Mouse (Mus musculus) T-helper 17 cell (primary cell): ENCODE results near the gene Ralgapa2.

Source experiments
- in situ Hi-C, 2 experiments: fragments of 300-600 bp; cut with MboI, MseI; formaldehyde crosslinking; loops; 1 replicate in 1 of 2; 2 replicates in 1 of 2; pipeline ENCODE4 v1.15.1; 2025; ENCODE audit warnings: high pct_unique_total_duplicates in 2 of 2

Gene Ralgapa2

DNA sequence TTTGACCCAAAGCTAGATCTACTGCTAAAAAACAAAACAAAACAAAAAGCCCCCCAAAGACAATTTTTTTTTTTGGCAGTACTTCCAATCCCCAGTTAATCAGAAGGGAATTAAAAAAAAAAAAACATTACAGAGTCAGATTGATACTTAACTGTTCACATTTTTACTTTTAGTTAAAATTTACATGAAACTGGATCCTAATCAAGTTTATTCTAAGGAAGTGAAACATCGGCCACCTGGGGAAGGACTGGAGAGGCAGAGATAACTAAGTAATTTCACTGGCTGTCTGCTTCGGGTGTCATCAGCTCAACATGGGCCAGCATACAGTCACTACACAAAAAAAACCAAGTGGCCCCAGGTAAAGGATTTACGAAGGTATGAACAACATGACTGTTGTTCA is 201.4 kb downstream of the Ralgapa2 start:
- in situ Hi-C loops, result no loop called here

DNA sequence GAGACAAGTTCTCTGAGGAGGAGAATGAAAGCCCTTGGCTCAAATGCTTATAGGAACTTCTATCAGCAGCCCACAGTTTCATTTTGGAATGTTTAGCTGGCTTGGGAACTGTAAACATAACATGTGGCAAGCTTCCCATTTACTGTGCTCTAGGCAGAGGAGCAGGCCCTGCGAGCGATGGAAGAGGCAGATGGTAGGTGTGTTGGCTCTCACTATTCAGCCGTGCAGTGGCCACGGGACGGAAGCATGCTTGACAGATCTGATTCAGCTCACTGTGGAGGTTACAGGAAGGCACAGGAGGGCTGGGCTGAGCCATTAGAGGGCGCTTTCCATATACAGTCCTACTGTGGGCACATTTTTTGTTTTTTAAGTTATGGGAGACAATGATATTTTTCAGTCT is 201.9 kb downstream of the Ralgapa2 start:
- in situ Hi-C loops, result no loop called here

DNA sequence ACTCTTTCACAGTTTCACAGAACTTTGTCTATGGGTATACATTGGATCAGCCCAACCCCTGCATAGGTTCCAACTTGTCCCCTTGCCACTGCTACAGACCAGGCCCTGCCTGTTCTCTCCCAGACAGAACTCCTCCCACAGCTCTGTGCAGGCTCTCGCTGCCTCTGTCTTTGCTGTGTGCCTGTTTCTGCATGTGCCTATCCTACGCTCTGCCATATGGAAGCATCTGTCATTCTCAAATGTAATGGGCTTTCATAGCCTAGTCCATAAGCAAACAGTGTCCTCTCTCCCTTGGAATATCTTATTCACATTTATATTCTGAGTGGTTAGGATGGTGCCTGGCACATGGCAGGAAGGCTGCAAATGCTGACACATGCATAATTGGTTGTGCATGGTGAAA is 202.7 kb downstream of the Ralgapa2 start:
- in situ Hi-C loops, result no loop called here

DNA sequence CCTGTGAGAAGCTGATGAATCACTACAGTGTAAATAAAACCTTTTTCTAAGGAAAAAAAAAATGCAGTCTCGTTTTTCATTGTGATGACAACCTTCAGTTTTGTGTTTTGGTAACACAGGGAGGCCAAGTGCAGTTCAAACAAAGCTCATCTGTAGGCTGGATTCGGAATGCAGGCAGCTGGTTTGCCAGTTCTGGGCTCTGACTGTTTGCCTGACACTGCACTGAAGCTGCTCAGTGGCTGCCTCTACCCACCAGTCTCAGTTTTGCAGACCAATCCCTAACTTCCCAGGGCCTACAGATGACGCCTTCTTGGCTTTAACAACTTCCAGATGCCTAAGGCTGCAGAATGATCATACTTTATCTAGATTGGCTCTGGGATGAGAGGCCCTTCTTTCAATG is 205.1 kb downstream of the Ralgapa2 start:
- in situ Hi-C loops, result no loop called here

DNA sequence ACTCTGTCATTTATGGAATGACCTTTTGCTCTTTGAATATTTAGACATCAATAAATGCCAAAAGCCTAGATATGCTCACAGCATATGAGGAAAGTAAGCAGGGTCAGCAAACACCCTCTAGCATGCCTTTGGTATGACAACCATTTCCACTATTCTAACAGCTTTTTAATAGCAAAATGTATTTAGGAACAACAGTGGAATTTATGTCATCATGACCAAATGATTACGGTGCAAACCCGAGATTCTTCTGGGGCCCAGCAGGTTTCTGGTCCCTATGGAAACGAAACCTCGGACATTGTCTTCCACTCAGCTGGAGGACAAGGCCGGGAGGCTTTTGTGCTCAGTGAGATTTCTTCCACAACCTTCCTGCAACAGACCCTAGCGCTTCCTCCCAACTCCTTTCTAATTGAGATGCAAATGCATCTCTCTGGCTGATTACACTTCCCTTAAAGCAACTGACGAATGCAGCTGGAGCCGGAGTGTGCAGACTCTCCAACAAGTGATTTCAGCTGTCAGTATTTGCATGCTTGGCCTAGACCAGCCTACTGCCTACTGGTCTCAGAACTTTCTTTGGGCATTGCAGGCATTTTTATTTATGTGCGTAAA is 209.9 kb downstream of the Ralgapa2 start:
- in situ Hi-C loops, result no loop called here

DNA sequence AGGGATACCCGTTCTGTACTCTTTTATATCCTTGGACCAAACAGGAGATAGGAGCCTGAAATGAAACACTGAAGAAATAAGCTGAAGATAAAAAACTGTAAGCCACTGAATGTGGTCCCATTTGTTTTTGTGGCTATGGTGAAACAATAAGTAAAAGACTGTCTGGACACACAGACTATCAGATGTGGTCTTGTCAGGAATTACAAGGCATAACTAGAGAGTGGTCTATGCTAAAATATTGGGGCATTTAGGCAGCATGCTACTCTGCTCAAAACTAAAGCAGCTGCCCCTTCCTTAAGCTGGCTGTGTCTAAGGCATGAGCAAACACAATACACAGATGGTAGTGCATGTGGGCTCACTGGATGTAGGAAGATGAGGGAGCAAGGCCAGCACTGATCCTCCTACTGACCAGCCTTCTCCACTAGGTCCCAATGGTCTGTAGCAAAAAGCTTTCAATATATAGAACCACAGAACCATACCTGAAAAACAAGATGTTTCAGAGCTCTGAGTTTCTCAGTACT is 211.6 kb downstream of the Ralgapa2 start:
- in situ Hi-C loops, result no loop called here

DNA sequence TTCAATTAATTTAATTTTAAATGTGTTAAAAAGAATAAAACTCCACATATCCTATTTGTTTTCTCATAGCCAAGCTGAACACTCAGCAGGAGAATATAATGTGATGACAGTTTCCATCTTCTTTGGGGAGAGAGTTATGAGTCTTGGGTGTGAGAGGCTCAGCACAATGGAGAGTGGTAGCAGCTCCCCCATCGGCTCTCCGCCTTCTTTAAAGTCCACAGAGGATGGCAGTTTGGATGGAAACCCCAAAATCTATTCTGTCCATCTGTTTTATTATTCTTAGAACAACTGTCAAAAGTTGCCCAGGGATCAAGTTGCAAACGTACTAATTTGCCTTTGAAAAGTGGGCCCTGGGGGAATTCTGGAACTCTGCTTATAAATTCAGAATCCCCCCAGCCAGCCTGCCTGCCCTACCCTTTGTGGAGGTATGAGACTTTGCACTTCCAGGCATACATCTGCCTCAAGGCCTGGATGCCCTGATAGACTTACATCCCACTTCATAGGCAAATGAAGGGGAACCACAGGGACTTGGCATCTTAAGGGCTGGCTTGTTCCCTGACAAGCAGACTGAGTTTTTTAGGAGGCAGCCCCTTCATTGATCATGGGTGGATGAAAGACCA is 212.2 kb downstream of the Ralgapa2 start:
- in situ Hi-C loops, result no loop called here

DNA sequence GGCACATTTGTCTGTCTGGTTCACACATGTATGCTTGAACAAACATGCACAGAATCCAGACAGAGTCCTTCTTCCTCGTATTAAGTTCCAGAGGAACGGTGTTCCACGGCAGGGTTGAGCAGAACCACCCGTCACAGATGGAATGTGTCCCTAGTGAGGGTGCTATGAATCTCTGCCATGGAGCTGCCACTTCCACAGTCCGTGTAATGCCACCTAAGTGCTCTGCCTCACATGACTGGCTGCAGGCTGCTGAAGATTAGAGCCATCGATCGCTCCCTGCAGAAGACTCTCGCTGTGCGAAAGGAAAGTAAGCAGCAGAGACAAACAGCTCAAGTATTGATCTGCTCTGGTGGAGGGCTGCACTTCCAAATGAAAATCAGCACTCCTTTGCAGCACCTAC is 218.6 kb downstream of the Ralgapa2 start:
- in situ Hi-C loops, result no loop called here

DNA sequence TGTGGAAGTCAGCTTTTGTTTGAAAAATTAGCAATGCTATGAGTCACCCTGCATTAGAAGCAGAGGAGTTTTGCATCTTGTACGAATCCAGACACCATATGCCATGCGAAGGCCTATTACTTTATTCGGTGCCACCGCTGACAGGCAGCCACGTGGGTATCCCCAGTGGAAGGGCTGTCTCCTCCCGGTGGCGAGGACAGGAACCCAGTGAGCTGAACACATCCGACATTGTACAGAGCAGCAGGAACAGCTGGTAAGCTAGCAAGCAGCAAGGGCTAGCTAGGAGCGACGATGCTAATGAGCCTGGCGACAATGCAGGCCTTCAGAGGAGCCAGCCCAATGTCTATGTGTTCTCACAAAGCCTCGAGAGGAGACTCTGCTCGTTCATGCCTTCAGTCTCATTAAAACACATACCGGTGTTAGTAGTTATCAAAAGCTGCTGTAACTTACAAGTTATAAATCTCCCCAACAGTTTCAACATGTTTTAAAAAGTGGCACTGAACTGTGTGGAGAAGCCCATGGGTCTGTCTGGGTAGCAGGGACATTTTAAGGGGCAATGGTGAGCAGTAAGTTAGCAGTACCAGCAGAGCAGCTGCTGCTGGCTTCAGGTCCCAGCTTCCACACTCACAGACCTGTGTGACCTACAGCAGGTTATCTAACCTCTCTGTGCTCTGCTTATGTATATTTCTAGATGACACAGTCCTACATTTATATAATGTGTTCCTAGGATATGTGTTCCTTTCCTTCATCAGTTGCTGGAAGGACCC is 221.1 kb downstream of the Ralgapa2 start:
- in situ Hi-C loops, result no loop called here

DNA sequence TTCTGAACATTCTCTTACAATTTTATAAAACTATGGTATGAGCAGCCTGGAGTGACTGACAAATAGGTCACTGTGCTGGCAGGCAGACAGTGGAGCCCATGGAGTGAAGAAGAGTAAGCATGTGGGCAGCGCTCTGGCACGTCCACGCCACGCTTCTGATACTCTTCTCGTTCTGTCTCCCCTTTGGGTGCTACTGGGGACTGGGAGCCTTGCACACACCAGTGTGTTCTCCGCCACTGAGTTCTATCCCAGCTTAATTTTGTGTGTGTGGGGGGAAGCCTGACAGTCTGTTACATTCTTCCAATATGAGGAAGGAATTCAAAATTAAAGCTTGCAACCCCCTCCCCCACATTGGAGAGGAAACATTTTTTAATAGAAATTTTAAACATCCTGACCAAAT is 221.8 kb downstream of the Ralgapa2 start:
- in situ Hi-C loops, result no loop called here

DNA sequence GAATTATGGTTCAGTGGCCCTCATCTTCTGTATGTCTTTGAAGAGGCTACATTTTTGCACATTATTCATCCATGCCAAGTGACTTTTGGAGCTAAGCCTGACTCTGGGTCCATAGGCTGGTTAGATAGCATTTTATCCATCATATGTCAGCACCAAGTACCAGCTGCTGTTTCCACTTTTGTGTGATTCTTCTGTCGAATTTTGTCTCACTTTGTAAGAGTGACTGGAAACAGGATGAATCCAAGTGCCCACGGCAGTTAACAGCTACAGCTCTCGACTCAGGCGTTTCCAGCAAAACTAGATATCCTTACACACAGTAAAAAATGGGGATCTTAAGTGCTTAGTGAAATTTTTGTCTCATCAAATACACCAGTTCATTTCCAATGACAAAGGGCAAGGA is 222.8 kb downstream of the Ralgapa2 start:
- in situ Hi-C loops, result loop anchor here in 1 of 2 experiments (10.0 kb wide), 1 partner anchor 125 kb away; no protein-coding TSS in a partner anchor

DNA sequence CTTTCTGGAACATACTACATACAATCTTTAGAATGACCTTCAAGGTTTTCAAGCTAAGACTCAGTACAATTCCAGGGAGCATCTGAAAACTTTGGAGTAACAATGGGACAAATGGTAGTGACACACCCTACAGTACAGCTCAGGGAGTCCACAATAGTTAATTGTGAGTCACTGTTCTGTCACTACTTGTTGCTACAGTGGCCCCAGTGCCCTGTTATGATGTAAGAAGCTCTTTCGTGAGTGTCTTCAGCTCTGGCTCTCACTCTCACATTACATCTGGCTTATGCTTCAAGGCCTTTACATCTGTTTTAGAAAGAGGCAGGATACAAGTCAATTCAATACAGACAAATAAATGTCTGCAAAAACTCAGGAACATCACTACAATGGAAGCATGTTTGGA is 223.8 kb downstream of the Ralgapa2 start:
- in situ Hi-C loops, result loop anchor here in 1 of 2 experiments (10.0 kb wide), 1 partner anchor 126 kb away; no protein-coding TSS in a partner anchor

DNA sequence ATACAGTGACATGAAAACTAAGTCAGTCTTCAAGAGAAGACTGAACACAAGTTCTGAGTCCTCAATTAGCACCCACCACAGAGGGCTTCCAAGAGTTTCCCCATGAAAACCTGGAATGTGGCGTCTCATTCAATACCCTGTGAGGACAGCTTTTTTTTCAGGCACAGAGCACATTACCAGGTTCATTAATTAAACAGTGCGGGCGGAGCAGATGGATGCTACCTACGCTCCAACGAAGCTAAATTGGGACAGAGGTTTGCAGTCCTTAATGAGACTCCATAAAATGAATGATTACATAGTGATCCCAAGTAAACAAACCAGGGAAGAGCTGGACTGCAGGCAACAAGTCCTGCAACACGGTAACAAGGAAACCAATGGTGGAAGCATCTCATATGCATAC is 224.6 kb downstream of the Ralgapa2 start:
- in situ Hi-C loops, result loop anchor here in 1 of 2 experiments (10.0 kb wide), 1 partner anchor 127 kb away; no protein-coding TSS in a partner anchor

DNA sequence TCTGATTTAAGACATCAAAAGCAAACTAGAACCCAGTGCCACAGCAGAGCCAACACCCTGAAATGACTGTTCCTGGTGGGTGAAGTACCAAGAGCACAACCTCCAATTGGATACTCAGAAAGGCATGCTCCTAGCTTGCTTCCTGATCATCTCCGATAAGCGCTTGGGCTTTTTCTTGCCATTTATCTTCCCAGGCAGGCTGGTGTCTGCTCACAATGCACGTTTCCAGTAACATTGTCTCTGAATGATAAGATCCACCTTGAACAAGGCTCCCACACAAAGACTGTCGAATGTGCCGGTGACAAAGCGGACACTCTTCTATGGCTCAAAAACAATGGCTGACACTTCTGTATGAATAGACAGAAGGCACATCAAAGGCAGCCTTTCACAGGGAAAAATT is 230.8 kb downstream of the Ralgapa2 start:
- in situ Hi-C loops, result loop anchor here in 1 of 2 experiments (10.0 kb wide), 1 partner anchor 133 kb away; no protein-coding TSS in a partner anchor

DNA sequence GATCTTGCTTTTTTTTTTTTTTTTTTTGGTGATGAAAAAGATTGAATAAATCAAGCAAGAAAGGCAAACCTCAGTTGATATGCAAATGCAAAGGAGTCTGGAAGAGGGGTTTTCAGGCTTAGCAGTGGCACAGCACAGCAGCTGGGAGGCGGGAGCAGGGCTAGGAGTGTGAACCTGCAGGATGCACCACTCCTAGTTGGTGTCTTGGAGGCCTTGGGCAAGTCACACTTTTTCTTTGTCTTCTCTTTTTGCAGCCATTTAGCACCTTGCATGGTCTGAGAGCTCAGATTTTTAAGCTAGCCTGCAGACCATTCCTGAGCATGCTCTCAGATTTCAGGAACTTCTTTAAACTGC is 231.2 kb downstream of the Ralgapa2 start:
- in situ Hi-C loops, result loop anchor here in 1 of 2 experiments (10.0 kb wide), 1 partner anchor 134 kb away; no protein-coding TSS in a partner anchor

DNA sequence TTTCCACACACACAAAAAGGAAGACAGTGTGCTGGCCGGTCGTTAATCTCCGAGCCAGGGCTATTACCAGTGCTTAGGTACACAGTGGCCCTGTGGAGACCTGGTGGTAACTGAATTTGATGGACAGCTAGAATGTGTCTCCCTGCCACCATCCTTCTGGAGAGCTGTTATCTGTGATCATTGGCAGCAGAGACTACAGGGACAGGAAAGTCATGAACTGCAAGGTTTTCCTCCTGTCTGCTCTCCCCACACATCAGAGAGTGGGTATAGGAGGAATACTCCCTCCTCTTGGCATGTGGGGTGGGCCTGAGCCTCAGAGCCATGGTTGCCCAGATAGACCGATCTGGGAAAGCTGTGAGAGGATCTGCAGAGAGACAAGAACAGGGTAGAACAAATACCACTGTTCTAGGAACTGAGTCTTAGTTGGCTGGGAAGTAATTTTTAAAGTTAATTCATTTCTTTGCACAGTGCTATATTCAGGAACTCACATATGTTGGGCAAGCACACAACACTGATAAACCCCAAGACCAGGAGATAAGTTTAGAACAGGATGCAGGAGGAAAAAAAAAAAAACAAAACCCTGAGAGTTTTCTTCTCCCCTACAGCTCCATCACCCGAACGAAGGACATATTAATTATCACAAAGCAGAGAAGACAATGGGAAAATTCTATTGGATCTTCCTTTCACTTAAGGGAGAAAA is 231.8 kb downstream of the Ralgapa2 start:
- in situ Hi-C loops, result loop anchor here in 1 of 2 experiments (10.0 kb wide), 1 partner anchor 134 kb away; no protein-coding TSS in a partner anchor

DNA sequence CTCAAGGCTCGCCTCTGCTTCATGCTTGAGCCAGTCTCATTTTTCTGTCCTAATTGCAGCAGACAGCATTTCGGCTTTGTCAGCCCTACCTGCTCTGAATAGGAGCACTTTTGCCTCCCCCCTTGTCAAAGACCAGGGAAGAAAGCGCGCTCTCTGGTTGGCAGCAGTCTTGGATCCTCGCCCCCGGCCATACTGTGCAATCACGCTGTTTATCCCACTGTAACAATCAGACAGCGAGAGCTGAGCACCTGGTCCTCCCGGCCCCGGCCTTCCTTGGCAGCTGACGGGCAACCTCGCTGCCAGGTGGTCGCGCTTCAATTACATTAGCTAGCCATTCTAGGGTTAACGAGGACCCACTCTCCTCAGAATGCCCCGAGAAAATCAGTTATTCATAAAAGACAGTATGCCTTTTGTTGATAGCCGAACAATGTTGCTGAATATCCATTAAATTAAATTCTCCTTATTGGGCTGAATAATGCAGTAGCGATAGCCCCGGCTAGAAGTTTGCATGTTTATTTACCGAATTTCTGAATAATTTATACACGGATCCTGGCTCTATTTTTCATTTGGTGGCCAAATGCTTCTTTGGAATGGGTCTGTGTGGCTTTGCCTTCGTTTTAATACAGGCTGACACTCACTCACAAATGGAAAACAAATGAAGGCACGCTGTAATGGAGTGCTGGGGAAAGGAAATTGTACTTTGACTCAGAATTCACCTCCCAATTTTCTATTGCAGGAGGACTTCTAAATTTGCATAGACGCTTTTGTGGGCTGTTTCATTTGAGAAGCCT is 232.5 kb downstream of the Ralgapa2 start:
- in situ Hi-C loops, result loop anchor here in 1 of 2 experiments (10.0 kb wide), 1 partner anchor 135 kb away; no protein-coding TSS in a partner anchor

DNA sequence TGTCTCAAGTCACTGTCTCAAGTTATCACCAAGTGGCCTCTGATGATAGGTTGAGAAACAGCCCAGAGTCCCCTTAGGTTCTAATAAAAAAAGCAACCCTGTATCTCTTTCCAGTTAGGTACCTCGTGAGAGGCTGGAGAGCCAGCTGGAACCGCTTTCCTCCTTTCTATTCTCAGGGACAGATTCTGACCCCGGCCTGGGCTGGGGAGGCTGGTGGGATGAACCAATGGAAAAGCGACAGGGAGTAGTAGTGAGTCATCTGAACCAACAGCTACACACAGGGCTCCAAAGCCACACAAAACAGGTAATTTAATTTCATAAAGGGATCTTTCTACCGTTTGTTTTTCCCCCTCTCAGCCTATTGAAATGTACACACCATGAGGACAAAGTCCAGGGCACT is 233.8 kb downstream of the Ralgapa2 start:
- in situ Hi-C loops, result no loop called here

DNA sequence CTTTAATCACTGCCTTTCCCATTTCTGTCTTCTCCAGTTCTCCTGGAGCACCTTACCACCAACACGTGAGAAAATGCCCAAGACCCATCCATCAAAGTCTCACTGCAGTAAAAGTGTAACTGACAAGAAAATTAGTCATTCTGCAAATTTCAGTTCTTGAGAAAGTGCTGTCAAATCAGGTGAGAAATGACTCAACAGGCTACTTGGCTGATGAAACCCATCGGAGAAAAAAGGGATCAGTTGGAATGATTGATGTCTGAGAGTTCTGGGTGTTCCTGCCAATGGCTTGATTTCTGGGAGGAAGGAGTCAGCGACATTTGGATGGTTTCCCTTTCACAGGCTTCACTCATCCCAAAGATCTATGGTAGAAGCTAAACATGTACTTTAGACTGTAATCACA is 245.6 kb downstream of the Ralgapa2 start:
- in situ Hi-C loops, result no loop called here

DNA sequence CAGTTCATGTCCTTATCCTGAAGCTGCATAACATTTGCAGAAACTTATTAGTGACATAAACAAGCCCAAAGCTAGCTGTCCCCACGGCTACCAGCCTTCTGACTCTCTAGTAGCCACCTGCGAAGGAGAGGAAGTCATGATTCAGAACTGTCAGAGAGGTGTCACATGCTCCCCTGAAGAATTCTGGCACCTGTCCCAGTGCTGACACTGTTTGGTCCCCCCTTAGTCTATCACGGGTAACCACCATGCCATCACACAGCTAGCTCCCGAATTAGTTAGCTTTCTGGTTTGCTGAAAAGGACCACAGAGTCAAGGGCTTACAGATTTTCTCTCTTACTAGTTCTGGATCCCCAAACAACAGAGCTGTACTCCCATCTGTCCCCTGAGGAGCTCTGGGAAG is 247.1 kb downstream of the Ralgapa2 start:
- in situ Hi-C loops, result no loop called here

DNA sequence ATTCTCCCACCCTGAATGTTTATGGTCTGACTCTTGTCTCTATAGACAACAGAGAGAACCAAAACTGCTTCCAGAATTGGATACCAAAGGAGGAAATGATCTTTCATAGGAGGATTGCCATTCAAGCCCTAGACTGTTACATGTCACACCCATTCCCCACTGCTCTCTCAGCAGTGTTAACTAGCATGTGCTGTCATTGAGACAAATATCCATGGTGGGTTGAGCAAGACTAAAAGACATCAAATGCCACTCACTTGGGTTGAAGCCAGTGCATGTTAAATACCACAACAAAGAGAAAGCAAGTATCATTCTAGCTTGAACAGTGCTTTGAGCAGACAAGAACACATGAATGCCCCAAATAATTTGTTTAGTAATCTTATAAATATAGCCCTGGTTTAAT is 249.2 kb downstream of the Ralgapa2 start:
- in situ Hi-C loops, result no loop called here
